Mouse (Mus musculus): Measurements from ENCODE around the gene Tceal9. TPM values are rescaled to one million over a fixed set of nuclear protein-coding genes. Genes with fewer than 3 reads are reported as not detected.

Tceal9 gene
- 54.7 TPM for polyA plus RNA-seq (2017; shearing (Covaris generic))

GRCm38 (mm10) chrX:136244574-136245229 lies at the start of gene Tceal9:
Gene Tceal9 (plus strand): TSS chrX:136245079.

GRCm38 (mm10) chrX:136203664-136204066 lies 41.2 kb upstream of the Tceal9 start, which contains the start of gene Tceal5:
Gene Tceal5 (minus strand): TSS chrX:136203876.

GRCm38 (mm10) chrX:136214729-136215677 lies 29.9 kb upstream of the Tceal9 start, which contains the start of the genes Tceal7 and Bex1:
Gene Tceal7 (plus strand): TSS chrX:136214779.
Gene Bex1 (minus strand): TSS chrX:136215513.

GRCm38 (mm10) chrX:136269743-136270392 lies 25.0 kb downstream of the Tceal9 start, which contains the start of gene Bex3:
Gene Bex3 (plus strand): TSS chrX:136270253.

Other genes with a start within 250 kb of the Tceal9 start
- not detected for gene Arxes1, start 211.7 kb upstream of the Tceal9 start, polyA plus RNA-seq (2017; shearing (Covaris generic))
- 0.44 TPM for gene Bex2, start 176.8 kb upstream of the Tceal9 start, polyA plus RNA-seq (2017; shearing (Covaris generic))
- not detected for gene Nxf3, start 159.8 kb upstream of the Tceal9 start, polyA plus RNA-seq (2017; shearing (Covaris generic))
- gene Bex4, start 106.1 kb upstream of the Tceal9 start, polyA plus RNA-seq (2017; shearing (Covaris generic)) = not detected
- gene Tceal8, start 72.7 kb upstream of the Tceal9 start, polyA plus RNA-seq (2017; shearing (Covaris generic)) = 1.7 TPM
- gene Tceal5, start 41.2 kb upstream of the Tceal9 start, polyA plus RNA-seq (2017; shearing (Covaris generic)) = not detected
- not detected for gene Tceal7, start 30.3 kb upstream of the Tceal9 start, polyA plus RNA-seq (2017; shearing (Covaris generic))
- gene Bex1, start 29.6 kb upstream of the Tceal9 start, polyA plus RNA-seq (2017; shearing (Covaris generic)) = not detected
- gene Bex3, start 25.2 kb downstream of the Tceal9 start, polyA plus RNA-seq (2017; shearing (Covaris generic)) = 90.9 TPM